Mouse (Mus musculus): ENCODE results near the gene Eps8l1.

GRCm38 (mm10) chr7:4492284-4493224, 32.1 kb downstream of the Eps8l1 start:
- TF ChIP-seq CTCF (IDR thresholded peaks at IDR 0.05; ENCODE audit: low read depth, low read length) (no peak), GATA1 (IDR thresholded peaks at IDR 0.05; ENCODE audit: borderline replicate concordance, low read length) (no peak)
